In the genomic region with DNA sequence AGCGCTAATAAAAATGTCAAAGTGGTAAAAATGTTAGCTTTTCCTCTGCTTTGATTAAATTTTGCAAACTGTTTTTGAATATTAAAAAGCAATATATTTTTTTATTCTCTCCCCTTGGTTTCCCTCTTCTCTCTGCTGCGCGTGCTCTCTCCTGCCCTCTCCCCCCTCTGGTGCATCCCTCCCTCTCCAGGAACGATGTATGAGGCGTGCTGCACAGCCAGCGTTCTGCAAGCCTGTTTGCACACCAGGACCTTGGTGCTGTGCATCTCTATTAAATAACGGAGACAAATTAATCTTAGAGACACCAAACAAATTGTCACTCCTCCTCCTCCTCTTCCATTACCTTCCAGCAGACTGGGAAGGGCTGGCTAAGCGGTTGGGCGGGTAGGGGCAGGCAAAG, we compare ENCODE assay signal across 14 mouse cellular contexts.
"Had no signal": no experiment of that assay in that cellular context is flagged by ENCODE, and none has a peak within 500 bp of the region (broad histone marks: within the 10 kb centered on the region; RNA-seq: fewer than 3 reads in every experiment).

No protein-coding gene starts in this region.

- ATAC-seq: intestine, embryonic 16.5 days; lung, postnatal 0 days had no signal

- H3K4me3 ChIP-seq: limb, embryonic 10.5 days; liver, embryonic 15.5 days; midbrain, embryonic 10.5 days; myocyte; neural tube, embryonic 12.5 days had no signal

- H3K9ac ChIP-seq: liver, embryonic 15.5 days; neural tube, embryonic 12.5 days had no signal

- H3K4me2 ChIP-seq: liver, embryonic 11.5 days; liver, embryonic 15.5 days; neural tube, embryonic 12.5 days had no signal

- H3K9me3 ChIP-seq: limb, embryonic 10.5 days; liver, embryonic 15.5 days; midbrain, embryonic 10.5 days; neural tube, embryonic 12.5 days had no signal

- DNase-seq: lung, adult 2 months; lung, postnatal 36 days; midbrain, embryonic 14.5 days; right cerebral cortex, adult 18-20 months; thymus, postnatal 4 days had no signal

- H3K4me1 ChIP-seq: neural tube, embryonic 12.5 days had no signal

- H3K27ac ChIP-seq: limb, embryonic 10.5 days; liver, embryonic 15.5 days; midbrain, embryonic 10.5 days; neural tube, embryonic 12.5 days; stomach, postnatal 0 days had no signal

- H3K27me3 ChIP-seq: liver, embryonic 15.5 days; neural tube, embryonic 12.5 days had no signal
